Mouse (Mus musculus): ENCODE measurements around the gene Olfr1502.
"Not testable (repeated sequence)": the region's sequence is repeated elsewhere in the genome, so short reads cannot be mapped to it uniquely, and the experiment has no call there.

The Olfr1502 gene

DNA sequence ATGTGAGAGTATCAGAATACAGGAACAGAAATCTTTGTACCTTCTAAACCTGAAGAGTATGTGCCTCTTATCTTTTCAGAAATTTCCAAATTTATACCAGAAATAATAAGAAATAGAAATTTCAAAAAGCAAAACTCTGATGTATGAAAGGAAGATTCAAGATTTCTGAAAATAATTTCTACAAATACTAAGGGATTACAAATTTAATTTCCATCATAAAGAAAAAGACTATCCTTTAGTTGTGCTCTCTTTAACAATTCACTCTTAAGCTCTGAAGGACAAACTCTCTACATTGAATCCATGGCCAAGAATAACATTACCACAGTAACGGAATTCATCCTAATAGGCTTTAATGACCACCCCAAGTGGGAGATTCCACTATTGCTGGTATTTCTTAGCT is at the start of gene Olfr1502:
Gene Olfr1502, plus strand, starts transcription at position 301 of the 400 bp plus-strand sequence.
- no peak for DNase-seq (ENCODE audit: low read depth, low spot score)

DNA sequence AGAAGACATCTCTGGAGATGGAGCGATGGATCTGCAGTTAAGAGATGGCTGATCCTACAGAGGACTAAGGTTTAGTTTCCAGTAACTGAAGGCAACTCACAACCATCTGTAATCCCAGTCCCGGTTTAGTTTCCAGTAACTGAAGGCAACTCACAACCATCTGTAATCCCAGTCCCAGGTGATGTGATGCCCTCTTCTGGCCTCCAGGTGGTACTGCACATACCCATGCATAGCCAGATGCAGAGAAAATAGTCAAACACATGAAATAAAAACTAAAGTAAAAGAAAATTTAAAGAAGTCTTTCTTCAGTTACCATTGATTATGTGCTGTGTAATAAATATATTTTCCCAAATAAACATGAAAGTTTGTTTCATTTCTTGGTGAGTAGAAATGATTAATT is 48.8 kb upstream of the Olfr1502 start:
- no peak for DNase-seq (ENCODE audit: low read depth, low spot score)

DNA sequence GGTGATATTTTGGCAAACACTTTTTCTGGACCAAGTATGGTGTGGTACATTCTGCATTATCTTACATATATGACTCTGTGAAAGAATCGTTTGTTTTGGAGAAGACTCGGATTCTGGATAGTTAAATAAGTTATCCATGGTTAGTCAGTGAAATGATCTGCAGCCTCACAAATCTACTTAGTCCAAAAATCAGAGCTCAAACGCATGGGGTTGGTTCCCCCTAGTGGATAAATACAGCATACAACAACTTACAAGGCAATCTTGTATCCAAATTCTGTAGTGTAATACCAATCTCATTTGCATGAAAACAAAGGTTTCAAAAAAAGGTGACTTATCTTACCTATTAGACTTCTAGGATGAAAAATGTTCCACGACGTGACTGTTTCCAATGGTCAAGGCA is 42.8 kb upstream of the Olfr1502 start:
- no peak for DNase-seq (ENCODE audit: low read depth, low spot score)

DNA sequence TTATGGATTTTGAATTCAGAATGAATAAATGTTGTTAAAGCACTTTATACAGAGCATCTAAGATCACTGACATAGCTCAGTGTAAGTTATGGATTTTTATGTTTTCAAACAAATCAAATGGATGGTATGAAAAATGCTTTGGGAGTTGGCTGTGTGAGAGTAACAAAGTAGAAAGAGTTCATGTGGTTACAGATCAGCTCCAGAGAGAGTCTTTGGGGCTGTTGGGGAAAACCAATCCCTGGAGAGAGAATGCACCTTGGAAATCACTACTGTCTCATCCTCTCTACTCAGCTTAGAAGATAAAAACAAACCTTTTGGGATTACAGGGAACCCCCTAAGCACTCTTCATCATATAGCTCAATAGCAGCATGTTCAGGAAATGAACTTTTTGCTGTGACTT is 42.2 kb upstream of the Olfr1502 start, which contains the start of gene Olfr1499:
Gene Olfr1499, minus strand, starts transcription at position 101 of the 400 bp plus-strand sequence.
- DNase-seq (ENCODE audit: low read depth, low spot score): no peak

DNA sequence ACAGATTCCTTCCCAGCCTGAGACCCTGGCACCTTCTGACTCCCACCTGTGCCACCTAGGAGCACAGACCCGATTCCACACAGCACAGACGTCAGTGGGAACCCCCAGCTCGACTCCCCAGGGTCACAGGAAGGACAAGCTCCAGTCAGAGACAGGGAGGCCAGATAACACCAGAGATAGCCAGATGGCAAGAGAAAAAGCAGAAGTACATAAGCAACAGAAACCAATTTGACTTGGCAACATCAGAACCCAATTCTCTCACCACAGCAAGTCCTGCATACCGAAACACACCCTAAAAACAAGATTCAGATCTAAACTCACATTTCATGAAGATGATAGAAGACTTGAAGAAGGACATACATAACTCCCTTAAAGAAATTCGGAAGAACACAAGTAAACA is 40.7 kb upstream of the Olfr1502 start:
- no peak for DNase-seq (ENCODE audit: low read depth, low spot score)

DNA sequence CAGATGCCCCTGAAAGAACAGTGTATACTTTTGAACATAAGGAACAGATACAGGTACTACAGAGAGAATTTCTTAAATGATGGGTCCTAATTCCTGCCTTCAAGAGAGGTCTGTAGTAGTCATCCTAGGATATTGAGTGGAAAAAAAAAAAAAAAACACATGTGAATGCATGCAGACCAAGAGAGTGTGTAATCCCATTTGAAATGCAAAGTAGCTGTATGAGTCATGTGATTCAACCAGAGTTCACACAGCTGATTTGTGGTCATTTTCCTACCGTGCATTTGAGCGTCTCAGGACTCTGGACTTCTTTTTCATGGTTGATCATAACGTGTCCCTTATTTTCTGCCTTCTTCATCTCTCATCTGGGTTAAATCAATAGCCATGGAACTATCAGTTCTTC is 33.1 kb upstream of the Olfr1502 start:
- DNase-seq (ENCODE audit: low read depth, low spot score): no peak

DNA sequence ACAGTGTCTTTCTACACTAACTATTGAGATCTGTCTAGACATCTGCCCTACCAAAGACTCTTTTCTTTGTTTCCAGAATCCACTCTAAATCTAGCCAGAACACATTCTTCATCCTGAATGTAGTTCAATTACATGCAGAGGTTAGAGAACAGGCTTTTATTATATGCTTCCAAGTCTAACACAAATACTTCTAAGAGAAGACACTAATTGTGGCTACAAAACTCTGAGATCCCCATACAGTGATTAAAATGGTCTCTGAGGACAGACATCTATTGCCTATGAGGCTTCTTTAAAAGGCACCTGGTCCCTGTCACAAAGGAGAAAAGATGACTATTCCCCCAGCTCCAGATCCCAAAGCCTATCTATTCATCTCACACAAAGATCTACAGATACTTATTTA is 31.2 kb upstream of the Olfr1502 start, which contains the start of gene Olfr1500:
Gene Olfr1500, minus strand, starts transcription at position 101 of the 400 bp plus-strand sequence.
- DNase-seq (ENCODE audit: low read depth, low spot score): no peak

DNA sequence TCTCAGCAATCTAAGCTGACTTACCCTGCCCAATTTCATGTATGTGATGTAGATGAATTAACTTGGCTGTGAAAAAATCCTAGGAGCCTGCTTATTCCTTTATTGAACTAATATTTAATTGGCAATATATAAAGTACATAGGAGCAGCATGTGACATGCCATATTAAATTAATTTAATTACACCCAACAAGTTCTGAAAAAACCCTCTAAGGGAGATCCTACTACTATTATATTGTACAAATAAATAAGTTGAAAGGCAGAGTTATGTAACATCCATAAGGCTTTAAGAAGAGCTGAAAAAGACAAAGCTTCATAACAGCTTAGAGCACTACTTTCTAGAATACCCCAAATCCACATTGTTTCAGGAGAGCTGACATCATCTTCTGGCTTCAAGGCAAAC is 11.0 kb upstream of the Olfr1502 start, which contains the start of gene Olfr1501:
Gene Olfr1501, minus strand, starts transcription at position 101 of the 400 bp plus-strand sequence.
- not testable (repeated sequence) for DNase-seq (ENCODE audit: low read depth, low spot score)

DNA sequence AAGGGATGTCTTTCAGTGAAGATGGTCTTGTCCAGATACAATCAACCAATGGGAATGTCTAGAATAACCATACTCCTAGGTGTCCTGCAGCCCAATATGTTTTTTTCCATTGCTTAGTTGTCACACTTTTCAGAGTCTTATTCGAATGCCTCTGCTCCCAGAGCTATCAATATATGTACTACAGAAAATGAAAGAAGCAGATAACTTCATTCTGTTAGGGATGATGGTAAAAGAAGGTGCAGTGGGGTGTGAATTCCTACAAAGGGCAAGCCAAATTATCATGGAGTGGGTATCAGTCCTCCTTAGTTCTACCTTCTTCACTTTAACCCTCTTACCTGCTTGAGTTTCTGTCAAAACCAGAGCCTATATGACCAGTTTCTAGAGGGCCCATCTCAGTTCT is 36.2 kb downstream of the Olfr1502 start, which contains the start of gene Olfr1504:
Gene Olfr1504, minus strand, starts transcription at position 101 of the 400 bp plus-strand sequence.
- DNase-seq (ENCODE audit: low read depth, low spot score): no peak

Measured in skeletal muscle tissue, adult 2 months (tissue).